Mouse (Mus musculus) midbrain, embryonic 12.5 days (tissue): ENCODE results near the gene Vrtn. TPM values are rescaled to one million over a fixed set of nuclear protein-coding genes. Genes with fewer than 3 reads are reported as not detected.

Source experiments
- ATAC-seq: fragments of 200-750 bp; cut with Nextera tagmentation; 2 replicates; pipeline ENCODE4 v1.8.0; 2017; ENCODE audit warnings: low read depth, moderate TSS enrichment, moderate library complexity; ENCODE audit not compliant: low FRiP score
- H3K27ac ChIP-seq: fragments of 300-500 bp; sonication (generic); replicated peaks from 2 replicates; pipeline ENCODE4 v1.5.1; 2016; ENCODE audit warnings: mild to moderate bottlenecking
- H3K27me3 ChIP-seq: fragments of 300-500 bp; sonication (generic); 2 replicates; pipeline ENCODE4 v1.6.1; 2016; ENCODE audit warnings: mild to moderate bottlenecking
- H3K36me3 ChIP-seq: fragments of 300-500 bp; sonication (generic); 2 replicates; pipeline ENCODE4 v1.6.1; 2016
- H3K4me1 ChIP-seq: fragments of 300-500 bp; sonication (generic); 2 replicates; pipeline ENCODE4 v1.6.1; 2016
- H3K4me2 ChIP-seq: fragments of 300-500 bp; sonication (generic); replicated peaks from 2 replicates; pipeline ENCODE4 v1.6.1; 2016; ENCODE audit warnings: mild to moderate bottlenecking, moderate library complexity
- H3K4me3 ChIP-seq: fragments of 300-500 bp; sonication (generic); 2 replicates; pipeline ENCODE4 v1.5.1; 2016; ENCODE audit warnings: mild to moderate bottlenecking
- H3K9ac ChIP-seq: fragments of 300-500 bp; sonication (generic); replicated peaks from 2 replicates; pipeline ENCODE4 v1.6.1; 2016; ENCODE audit warnings: mild to moderate bottlenecking, moderate library complexity
- H3K9me3 ChIP-seq: fragments of 300-500 bp; sonication (generic); 2 replicates; pipeline ENCODE4 v1.6.1; 2016; ENCODE audit warnings: mild to moderate bottlenecking
- WGBS: fragments of 180-500 bp; shearing (Covaris S2); methylation state at CpG from one replicate; pipeline ENCODE4 v1.1.7; 2016; 5-methylcytosine and 5-hydroxymethylcytosine counted together
- polyA plus RNA-seq: library from polyadenylated mRNA; unstranded; fragments of >200 nt; fragmentation: Nextera tagmentation; extraction: Ambion mirVana; gene quantifications from 2 replicates; pipeline ENCODE4 v1.2.1, GENCODE M21; 2016

The Vrtn gene
- not detected in 2 replicates for polyA plus RNA-seq

DNA sequence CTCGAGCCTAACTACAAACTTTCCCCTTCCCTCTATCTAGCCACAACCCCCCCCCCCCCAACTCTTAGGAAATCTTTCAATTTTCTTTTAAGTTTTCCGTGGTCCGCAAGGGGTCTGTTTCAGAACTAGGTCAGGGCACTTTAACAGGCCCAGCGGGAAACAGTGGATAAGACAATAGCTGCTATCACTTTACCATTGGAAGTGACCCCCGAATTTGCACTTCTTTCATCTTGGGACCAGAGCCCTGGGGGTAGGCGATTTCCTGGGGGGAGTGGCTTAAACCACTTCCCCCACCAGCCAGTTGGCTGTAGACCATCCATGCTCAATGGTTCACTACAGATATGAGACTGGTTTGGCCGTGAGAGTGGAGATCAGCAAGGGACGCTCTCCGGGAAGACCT is at the start of gene Vrtn:
Vrtn (plus strand) TSS at position 366 of the 400 bp plus-strand sequence.
- ATAC-seq, result no peak
- Histone ChIP-seq H3K9ac (no peak within 1 kb of the TSS), H3K27me3 (peaks cover 60% of the 10 kb centered on the region), H3K9me3 (no peaks in the 10 kb centered on the region), H3K36me3 (no peaks in the 10 kb centered on the region), H3K4me2 (no peak within 1 kb of the TSS), H3K27ac (no peak within 1 kb of the TSS), H3K4me1 (no peaks in the 10 kb centered on the region), H3K4me3 (no peak within 1 kb of the TSS)
- WGBS, result 5% methylated on average over 9 of the region's 9 CpGs

DNA sequence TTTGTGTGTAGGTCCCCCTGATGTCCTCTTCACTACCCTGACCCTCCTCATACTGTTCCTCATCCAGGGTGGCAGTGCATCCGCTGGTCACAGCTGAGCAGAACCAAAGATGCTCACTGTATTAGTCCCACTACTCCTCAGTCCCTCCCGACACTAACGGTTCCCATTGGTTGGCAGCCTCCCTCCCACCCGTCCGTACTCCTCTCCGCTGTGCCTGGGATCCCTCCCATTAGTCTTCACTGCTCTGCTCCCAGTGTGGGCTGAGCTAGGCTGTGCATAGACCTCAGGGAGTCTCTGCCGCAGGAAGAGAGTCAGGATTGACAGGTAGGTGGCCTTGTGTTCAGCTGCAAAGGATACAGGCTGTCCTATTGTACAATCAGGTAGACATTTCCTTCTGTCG is 42.5 kb upstream of the Vrtn start:
- H3K36me3 ChIP-seq, result peaks cover 7% of the 10 kb centered on the region; the same call in 1 of the 2 replicates
- peaks cover 32% of the 10 kb centered on the region for H3K27me3 ChIP-seq
- H3K4me3 ChIP-seq, result no peak overlapping the region
- no peak overlapping the region for H3K4me2 ChIP-seq
- no peak overlapping the region for H3K9ac ChIP-seq
- no peaks in the 10 kb centered on the region for H3K4me1 ChIP-seq
- no peak overlapping the region for H3K27ac ChIP-seq
- 17% methylated on average over 8 of the region's 8 CpGs for WGBS
- H3K9me3 ChIP-seq, result no peaks in the 10 kb centered on the region
- ATAC-seq, result no peak

DNA sequence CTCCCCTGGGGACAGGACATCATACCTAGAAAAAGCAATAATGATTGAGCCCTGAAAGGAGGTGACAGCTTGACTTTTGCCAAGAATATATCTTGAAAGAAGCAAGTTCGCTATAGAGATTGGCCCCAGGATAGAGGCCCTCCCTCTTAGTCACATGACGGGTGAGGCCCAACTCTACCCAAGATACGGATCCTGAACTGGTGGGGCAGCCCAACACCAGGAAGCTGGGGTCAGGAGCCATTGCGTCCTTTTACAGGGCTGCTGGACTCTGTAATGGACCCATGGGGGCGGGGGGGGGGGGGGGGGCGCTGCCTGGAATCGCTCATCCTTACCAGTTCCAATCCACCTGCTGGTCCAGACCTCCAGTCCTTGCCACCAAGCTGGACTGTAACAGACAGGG is 36.8 kb upstream of the Vrtn start:
- no peaks in the 10 kb centered on the region for H3K4me1 ChIP-seq
- ATAC-seq, result no peak
- H3K4me3 ChIP-seq, result no peak overlapping the region
- H3K27me3 ChIP-seq, result no peaks in the 10 kb centered on the region; the same call in none of the 2 replicates
- no peak overlapping the region for H3K27ac ChIP-seq
- peaks cover 19% of the 10 kb centered on the region for H3K36me3 ChIP-seq
- H3K9me3 ChIP-seq, result no peaks in the 10 kb centered on the region
- 96% methylated on average over 6 of the region's 7 CpGs for WGBS
- no peak overlapping the region for H3K9ac ChIP-seq
- H3K4me2 ChIP-seq, result no peak overlapping the region

DNA sequence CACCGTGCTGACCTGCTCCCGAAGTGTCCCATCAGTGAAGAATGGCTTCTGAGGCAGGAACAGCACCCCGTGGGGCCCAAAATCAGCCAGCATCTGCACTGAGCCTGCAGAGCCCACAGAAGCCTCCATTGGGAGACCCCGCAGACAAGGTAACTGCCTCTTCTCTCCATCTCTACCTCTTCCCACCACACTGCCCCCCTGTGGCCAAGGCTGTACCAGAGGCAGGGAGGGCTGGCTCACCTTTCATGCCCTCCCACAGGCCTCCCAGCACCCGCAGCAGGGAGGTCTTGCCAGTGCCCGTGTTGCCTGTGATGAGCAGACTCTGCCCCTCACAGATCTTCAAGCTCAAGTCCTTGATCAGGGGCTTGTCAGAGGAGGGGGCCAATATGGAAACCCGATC is 35.0 kb upstream of the Vrtn start:
- no peaks in the 10 kb centered on the region; the same call in 1 of the 2 replicates for H3K27me3 ChIP-seq
- 81% methylated on average over 7 of the region's 7 CpGs for WGBS
- H3K9ac ChIP-seq, result no peak overlapping the region
- peaks cover 19% of the 10 kb centered on the region for H3K36me3 ChIP-seq
- no peak overlapping the region for H3K4me2 ChIP-seq
- H3K27ac ChIP-seq, result no peak overlapping the region
- no peak overlapping the region for H3K4me3 ChIP-seq
- no peaks in the 10 kb centered on the region for H3K4me1 ChIP-seq
- H3K9me3 ChIP-seq, result no peaks in the 10 kb centered on the region
- no peak for ATAC-seq

DNA sequence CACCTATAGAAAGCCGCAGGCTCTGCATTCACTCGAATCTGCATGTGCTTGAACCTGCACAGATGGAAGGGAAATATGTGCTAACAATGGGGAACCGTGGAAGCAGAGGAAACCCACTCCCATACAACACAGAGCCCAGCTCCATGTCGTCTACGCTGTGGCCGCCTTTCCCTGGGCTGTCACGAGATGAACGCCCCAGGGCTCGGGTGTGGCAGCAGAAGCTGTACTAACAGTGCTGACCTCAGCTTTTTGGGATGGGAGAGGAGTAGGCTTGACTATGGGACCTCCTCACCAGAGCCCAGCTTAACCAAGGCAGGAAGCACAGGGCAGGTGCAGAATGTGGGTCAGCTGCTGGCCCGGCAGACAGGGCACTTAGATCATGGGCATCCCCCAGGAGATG is 29.1 kb upstream of the Vrtn start:
- no peak overlapping the region for H3K27ac ChIP-seq
- H3K4me1 ChIP-seq, result 0 out of 2 replicates have a peak, but pooled peaks cover 6% of the 10 kb centered on the region
- no peak overlapping the region for H3K4me2 ChIP-seq
- 96% methylated on average over 10 of the region's 10 CpGs for WGBS
- no peak for ATAC-seq
- H3K4me3 ChIP-seq, result no peak overlapping the region
- no peaks in the 10 kb centered on the region; the same call in 1 of the 2 replicates for H3K27me3 ChIP-seq
- no peaks in the 10 kb centered on the region for H3K9me3 ChIP-seq
- H3K36me3 ChIP-seq, result peaks cover 3% of the 10 kb centered on the region; the same call in 1 of the 2 replicates
- H3K9ac ChIP-seq, result no peak overlapping the region

DNA sequence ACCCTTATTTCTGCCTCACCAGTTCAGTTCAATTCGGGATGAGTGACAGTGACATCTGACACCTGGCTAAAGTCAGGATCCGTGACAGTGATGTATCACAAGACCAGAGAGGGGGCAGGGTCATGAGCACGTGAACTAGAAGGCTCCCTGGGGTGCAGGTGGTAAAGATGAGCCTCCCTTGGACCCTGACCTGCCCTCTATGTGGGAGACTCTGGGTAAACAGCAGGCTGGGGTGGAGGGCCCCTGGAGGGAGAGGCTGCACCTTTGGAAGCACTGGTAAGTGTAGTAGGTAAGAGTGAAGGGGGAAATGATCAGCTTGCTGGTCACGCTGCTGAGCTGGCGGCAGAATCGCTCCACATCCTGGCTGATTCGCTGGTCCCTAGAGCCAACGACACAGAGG is 28.3 kb upstream of the Vrtn start:
- Histone ChIP-seq H3K27me3 (no peaks in the 10 kb centered on the region; the same call in 1 of the 2 replicates), H3K27ac (no peak overlapping the region), H3K36me3 (peaks cover 3% of the 10 kb centered on the region; the same call in 1 of the 2 replicates), H3K4me1 (0 out of 2 replicates have a peak, but pooled peaks cover 6% of the 10 kb centered on the region), H3K4me2 (no peak overlapping the region), H3K9ac (no peak overlapping the region), H3K9me3 (no peaks in the 10 kb centered on the region), H3K4me3 (no peak overlapping the region)
- 74% methylated on average over 8 of the region's 8 CpGs for WGBS
- ATAC-seq, result no peak

DNA sequence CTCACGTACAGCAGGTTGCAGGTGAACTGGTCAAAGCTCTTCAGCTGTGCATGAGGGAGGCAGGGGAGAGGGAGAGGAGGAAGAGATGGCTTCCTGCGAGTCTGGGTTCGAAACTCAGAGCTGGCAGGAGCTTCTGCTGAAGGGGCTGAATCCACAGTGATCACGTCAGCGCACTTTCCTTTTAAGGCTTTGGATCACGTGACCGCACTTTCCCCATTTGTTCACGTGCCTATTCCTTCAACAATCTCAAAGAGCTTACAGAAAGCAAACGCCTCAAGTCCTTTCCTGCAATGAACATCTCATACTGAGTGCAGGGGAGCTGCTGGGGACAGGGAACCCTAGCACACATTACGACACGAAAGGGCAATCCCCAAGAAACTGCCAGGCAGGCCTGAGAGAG is 26.8 kb upstream of the Vrtn start:
- H3K4me1 ChIP-seq, result 0 out of 2 replicates have a peak, but pooled peaks cover 6% of the 10 kb centered on the region
- no peaks in the 10 kb centered on the region for H3K36me3 ChIP-seq
- H3K9me3 ChIP-seq, result no peaks in the 10 kb centered on the region
- H3K4me3 ChIP-seq, result no peak overlapping the region
- no peak for ATAC-seq
- no peak overlapping the region for H3K4me2 ChIP-seq
- H3K9ac ChIP-seq, result no peak overlapping the region
- WGBS, result 85% methylated on average over 11 of the region's 11 CpGs
- H3K27ac ChIP-seq, result no peak overlapping the region
- H3K27me3 ChIP-seq, result no peaks in the 10 kb centered on the region; the same call in 1 of the 2 replicates

DNA sequence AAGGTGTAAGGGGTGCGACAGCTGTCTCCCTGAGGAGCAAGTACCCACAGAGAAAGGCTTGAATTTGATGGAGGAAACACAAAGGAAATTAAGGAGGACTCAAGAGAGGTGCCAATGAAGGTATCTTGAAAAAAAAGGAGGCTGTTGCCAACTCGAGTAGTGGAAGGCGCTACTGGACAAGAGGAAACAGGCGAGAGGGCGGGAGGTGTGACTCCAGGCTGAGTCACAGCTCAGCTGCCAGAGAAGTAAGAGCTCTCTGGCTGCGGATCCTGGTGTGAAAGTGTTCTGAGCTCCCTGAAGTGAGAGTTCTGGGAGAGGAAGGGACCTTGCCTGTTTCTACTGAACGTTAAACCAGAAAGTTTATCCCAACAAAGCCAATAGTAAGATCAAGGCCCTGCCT is 26.3 kb upstream of the Vrtn start:
- no peak overlapping the region for H3K9ac ChIP-seq
- no peak overlapping the region for H3K27ac ChIP-seq
- H3K9me3 ChIP-seq, result no peaks in the 10 kb centered on the region
- ATAC-seq, result no peak
- 83% methylated on average over 7 of the region's 7 CpGs for WGBS
- no peak overlapping the region for H3K4me2 ChIP-seq
- no peaks in the 10 kb centered on the region for H3K27me3 ChIP-seq
- 0 out of 2 replicates have a peak, but pooled peaks cover 6% of the 10 kb centered on the region for H3K4me1 ChIP-seq
- H3K4me3 ChIP-seq, result no peak overlapping the region
- H3K36me3 ChIP-seq, result no peaks in the 10 kb centered on the region

DNA sequence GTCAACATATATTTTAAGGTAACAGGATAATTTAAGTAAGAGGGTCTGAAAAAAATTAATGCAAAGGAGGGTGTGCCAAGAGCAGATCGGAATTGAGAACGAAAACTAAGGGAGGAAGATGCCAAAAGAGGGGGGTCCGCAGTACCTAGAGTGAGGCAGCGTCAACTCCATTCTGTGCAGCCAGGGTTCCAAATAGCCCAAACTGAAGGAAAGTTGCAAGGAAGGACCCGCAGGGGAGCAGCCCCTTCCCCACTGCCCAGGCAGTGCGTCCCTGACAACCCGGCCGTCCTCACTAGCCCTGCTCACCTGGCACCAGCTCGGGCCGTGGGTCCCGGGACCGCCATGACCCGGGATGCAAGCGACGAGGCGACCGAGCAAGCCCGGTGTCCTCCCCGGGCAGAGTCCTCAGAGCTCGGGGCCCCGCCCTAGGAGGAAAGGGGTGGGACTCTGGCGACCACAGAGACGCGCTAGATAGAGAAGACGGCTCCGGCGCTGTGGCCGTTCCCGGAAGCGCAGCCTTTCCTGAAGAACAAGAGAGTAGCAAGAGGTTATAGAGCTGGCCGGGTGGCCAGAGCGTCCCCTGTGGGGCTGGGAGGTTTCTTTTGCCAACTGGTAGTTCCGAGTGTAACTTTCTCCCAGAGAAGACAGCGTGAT is 23.7 kb upstream of the Vrtn start, which contains the start of gene Abcd4:
Abcd4 (minus strand) TSS at position 437 of the 654 bp plus-strand sequence.
- no peaks in the 10 kb centered on the region for H3K36me3 ChIP-seq
- H3K9me3 ChIP-seq, result no peaks in the 10 kb centered on the region
- peak; percentile 98 for ATAC-seq
- H3K4me1 ChIP-seq, result 0 out of 2 replicates have a peak, but pooled peaks cover 8% of the 10 kb centered on the region
- H3K4me2 ChIP-seq, result peak within 1 kb of the TSS; percentile 53
- H3K27me3 ChIP-seq, result 0 out of 2 replicates have a peak, but pooled peaks cover 3% of the 10 kb centered on the region
- H3K27ac ChIP-seq, result 0 out of 2 replicates have a peak within 1 kb of the TSS, but pooled peaks have one; percentile 7
- peak within 1 kb of the TSS; percentile 56 for H3K4me3 ChIP-seq
- peak within 1 kb of the TSS; percentile 67 for H3K9ac ChIP-seq
- under 1% methylated on average over 34 of the region's 34 CpGs for WGBS

DNA sequence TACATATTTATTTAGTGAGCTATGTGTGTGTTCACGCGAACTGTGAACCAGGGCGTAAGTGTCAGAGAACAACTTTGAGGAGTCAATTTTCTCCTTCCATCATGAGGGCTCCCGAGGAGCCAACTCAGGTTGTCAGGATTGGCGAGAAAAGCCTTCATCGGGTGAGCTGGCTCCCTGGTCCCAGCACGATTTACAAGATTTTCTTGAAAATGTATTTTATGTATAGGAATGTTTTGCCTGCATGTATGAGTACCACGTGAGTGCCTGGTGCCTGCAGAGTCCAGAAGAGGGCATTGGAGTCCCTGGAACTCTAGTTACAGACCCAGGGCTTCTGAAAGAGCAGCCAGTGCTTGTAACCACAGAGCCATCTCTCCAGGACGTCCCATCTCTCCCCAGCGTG is 23.2 kb upstream of the Vrtn start:
- H3K27me3 ChIP-seq, result 0 out of 2 replicates have a peak, but pooled peaks cover 3% of the 10 kb centered on the region
- 10% methylated on average over 10 of the region's 10 CpGs for WGBS
- H3K27ac ChIP-seq, result no peak overlapping the region
- H3K4me3 ChIP-seq, result peak overlapping the region; percentile 56
- ATAC-seq, result peak; percentile 35; the same call in 1 of the 2 replicates
- H3K9me3 ChIP-seq, result no peaks in the 10 kb centered on the region
- H3K36me3 ChIP-seq, result no peaks in the 10 kb centered on the region
- peak overlapping the region; percentile 34; the same call in 1 of the 2 replicates for H3K9ac ChIP-seq
- 0 out of 2 replicates have a peak, but pooled peaks cover 8% of the 10 kb centered on the region for H3K4me1 ChIP-seq
- H3K4me2 ChIP-seq, result peak overlapping the region; percentile 53

DNA sequence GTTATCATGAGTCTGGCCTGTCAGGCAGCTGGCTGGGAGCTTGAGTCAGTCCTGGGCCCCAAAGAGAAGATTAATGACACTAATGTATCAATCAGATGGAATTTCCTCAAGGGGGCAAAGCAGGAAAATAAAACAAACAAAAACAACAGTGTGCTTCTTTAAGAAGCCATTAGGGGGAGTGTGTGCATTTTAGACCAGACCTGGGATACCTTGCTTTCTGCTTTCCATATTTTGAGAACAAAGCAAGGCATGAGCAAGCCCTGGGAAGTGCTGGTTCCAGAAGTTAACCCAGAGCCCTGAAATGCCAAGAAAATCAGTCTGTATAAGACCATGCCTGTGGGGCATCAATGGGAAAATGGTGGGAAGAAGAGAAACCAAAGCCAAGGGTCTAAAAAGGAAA is 19.8 kb upstream of the Vrtn start:
- H3K27me3 ChIP-seq, result peaks cover 12% of the 10 kb centered on the region
- H3K4me3 ChIP-seq, result no peak overlapping the region
- peaks cover 14% of the 10 kb centered on the region; the same call in 1 of the 2 replicates for H3K4me1 ChIP-seq
- ATAC-seq, result no peak
- no peaks in the 10 kb centered on the region for H3K9me3 ChIP-seq
- H3K9ac ChIP-seq, result no peak overlapping the region
- H3K27ac ChIP-seq, result no peak overlapping the region
- no peaks in the 10 kb centered on the region for H3K36me3 ChIP-seq
- no peak overlapping the region for H3K4me2 ChIP-seq

DNA sequence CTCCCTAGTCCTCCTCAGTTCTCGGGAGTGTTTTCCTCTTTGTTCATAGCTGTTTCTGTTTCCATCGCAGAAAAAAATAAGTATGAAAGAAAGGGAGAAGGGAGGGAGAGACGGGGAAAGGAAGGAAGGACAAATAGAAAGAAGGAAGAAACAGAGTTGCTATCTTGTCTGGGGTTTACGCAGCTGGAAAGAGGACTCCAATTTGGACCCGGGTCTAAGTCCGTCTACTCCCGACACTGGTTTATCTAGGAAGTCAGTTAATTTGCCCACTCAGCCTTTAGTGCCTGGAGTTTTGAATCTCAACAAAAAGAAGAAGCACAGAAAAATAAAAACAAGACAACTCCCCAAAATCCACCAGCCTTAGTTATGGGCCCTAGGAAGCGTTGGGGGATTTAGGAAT is 16.2 kb upstream of the Vrtn start:
- Histone ChIP-seq H3K4me1 (peaks cover 11% of the 10 kb centered on the region; the same call in 1 of the 2 replicates), H3K9ac (no peak overlapping the region), H3K4me2 (no peak overlapping the region), H3K36me3 (no peaks in the 10 kb centered on the region), H3K27me3 (peaks cover 12% of the 10 kb centered on the region), H3K9me3 (no peaks in the 10 kb centered on the region), H3K27ac (no peak overlapping the region), H3K4me3 (no peak overlapping the region)
- 20% methylated on average over 8 of the region's 8 CpGs for WGBS
- no peak for ATAC-seq
